Mouse (Mus musculus) heart, postnatal 14 days (tissue): ENCODE data around the gene Rpe. TPM values are rescaled to one million over a fixed set of nuclear protein-coding genes. Genes with fewer than 3 reads are reported as not detected.

Source experiments
- DNase-seq, 2 experiments: peaks; one replicate each; pipeline ENCODE4 v3.0.0; 2021 to 2022
- intact Hi-C: fragments of 180-260 bp; cut with DNase I; formaldehyde crosslinking; loops from one replicate; pipeline ENCODE4 v1.15.1; 2025
- total RNA-seq, 2 experiments: library from RNA; stranded (reverse); gene quantifications; 2 replicates each; pipeline ENCODE4 v1.2.3; 2021

The Rpe gene
- total RNA-seq, 2 experiments from 2014 or later, result 15.1 to 16.2 TPM

DNA sequence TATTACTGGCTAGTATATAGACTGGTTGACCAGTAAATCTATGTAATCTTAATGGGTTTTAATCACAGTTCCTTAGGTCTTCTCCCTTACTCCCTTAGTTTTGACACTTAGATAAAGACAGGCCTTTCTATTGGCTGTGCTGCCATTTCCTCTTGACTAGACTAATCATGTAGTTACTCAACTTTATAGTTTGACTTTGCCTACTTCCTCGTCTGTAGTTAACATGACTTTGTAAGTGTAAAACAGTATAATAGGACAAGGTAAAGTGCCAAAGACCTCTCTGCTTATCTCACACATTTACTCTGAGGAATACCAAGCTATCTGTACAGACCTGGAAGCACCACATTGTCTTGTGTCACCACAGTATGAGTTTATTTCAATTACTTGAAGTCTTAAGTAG lies 29.9 kb downstream of the Rpe start:
- no peak for DNase-seq
- intact Hi-C loops, result no loop called here

GRCm38 (mm10) chr1:66768764-66769163 lies 68.1 kb downstream of the Rpe start:
- intact Hi-C loops, result no loop called here
- no peak for DNase-seq

Other genes starting within 250 kb of the Rpe start
- under 1 TPM; 0.12 to 0.26 TPM for gene Unc80, start 232.5 kb upstream of the Rpe start, total RNA-seq
- gene Kansl1l, start 116.7 kb downstream of the Rpe start, total RNA-seq, result 10 to 100 TPM; 18.3 to 18.6 TPM
- gene Acadl, start 162.4 kb downstream of the Rpe start, total RNA-seq, result 1,000 to 10,000 TPM; 1,175 to 1,217 TPM
- 10 to 100 TPM; 25.3 to 35.9 TPM for gene Myl1, start 244.6 kb downstream of the Rpe start, total RNA-seq